Mouse (Mus musculus): Measurements from ENCODE around the gene Tubb2b.

The Tubb2b gene

DNA sequence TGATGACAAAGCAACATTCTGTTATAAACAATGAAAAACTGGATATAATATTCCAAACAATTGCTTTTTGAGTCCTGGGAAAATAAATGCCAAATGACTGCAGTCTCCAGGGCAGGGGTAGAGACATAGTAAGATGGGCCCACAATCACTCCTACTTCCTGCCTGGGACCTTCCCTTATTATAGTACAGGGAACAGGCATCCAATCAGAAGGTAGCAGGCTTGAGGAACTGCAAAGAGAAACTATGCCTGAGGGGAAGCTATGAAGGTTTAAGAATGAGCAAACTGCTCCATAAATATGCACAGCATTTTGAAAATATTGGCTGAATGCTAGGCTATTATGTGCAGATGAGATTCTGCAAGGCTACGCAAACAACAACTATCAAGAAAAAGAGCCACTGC is 23.3 kb downstream of the Tubb2b start:
- DNase-seq (ENCODE audit: low read depth) = no peak

GRCm38 (mm10) chr13:34106256-34106655 is 24.0 kb downstream of the Tubb2b start:
- no peak for DNase-seq (ENCODE audit: low read depth)

- no peak for DNase-seq (ENCODE audit: low read depth)
Observed at GRCm38 (mm10) chr13:34105364-34105763, 24.9 kb downstream of the Tubb2b start.

GRCm38 (mm10) chr13:34101908-34102307 is 28.4 kb downstream of the Tubb2b start:
- DNase-seq (ENCODE audit: low read depth) = no peak

DNA sequence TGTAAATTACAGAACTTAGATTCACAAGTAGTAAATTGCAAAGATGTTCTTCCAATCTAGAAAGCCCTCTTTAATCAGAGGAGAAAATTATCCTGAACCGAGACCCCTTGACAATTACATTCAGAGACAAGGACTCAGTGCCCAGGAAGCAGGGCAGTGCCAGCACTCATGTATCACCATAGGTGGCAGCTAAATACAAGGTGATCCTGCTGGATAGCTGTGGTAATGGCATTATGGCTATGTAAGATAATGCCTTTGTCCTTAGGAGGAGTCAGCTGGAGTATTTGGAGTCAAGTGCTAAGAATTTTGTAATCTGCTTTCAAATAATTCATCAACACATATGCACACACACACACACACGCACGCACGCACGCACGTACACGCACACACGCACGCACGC is 29.0 kb downstream of the Tubb2b start:
- no peak for DNase-seq (ENCODE audit: low read depth)

GRCm38 (mm10) chr13:34100733-34101132 is 29.5 kb downstream of the Tubb2b start:
- no peak for DNase-seq (ENCODE audit: low read depth)

DNA sequence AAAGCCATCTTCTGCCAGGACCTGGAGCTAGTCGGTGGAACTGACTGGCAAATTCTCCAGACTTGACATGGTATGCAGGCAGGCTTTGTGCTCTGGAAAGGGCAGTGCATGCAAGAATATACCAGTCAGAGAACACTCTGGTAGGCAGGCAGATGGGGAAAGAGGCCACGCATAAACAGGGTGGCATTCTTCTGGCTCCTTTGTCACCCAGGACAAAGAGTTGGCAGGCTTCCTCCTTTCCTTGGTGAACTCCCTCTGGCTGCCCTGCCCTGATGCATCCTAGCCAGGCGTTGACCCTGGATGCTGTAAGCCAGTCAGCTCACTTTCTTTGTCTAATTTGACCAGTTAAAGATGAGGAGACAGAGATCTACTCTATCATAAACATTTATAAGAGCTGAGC is 33.2 kb downstream of the Tubb2b start:
- no peak for DNase-seq (ENCODE audit: low read depth)

- DNase-seq (ENCODE audit: low read depth) = no peak
Observed at GRCm38 (mm10) chr13:34096455-34096854, 33.8 kb downstream of the Tubb2b start.

DNA sequence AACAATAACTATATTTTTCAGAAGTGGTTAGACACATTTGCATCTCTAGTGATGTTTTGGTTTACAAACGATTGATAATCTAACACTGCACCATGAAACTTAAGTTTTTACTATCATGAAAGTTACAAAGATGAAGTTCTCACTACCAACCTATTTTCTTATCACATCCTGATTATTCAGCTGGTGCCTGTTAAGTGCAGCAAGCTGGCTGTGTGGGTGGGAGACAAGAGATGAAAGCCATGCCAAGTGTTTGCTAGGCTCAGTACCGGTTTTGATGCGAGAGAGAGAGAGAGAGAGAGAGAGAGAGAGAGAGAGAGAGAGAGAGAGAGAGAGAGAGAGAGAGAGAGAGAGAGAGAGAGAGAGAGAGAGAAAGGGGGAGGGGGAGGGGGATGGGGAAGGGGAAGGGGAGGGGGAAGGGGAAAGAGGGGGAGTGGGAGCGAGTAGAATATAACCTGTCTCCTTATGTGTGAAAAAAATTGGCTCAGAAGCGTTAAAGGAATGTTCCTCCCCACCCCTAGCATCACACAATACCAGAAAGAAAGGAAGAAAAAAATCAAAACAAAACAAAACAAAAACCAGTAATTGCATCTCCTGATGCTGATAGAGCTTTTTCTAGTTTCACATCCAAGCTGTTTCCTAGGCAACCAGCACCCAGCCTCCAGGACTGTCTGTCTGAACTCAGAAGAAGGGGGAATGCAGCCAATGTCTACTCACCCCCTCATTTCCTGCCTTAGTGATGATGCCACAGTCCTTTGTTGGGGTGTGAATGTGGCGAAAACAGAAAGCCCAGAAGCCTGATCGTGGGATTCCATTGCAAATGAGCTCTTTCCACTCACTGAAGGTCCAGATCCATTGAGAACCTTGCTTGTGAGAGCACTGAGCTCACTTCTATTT is 34.5 kb downstream of the Tubb2b start:
- DNase-seq (ENCODE audit: low read depth) = peak; percentile 53

DNA sequence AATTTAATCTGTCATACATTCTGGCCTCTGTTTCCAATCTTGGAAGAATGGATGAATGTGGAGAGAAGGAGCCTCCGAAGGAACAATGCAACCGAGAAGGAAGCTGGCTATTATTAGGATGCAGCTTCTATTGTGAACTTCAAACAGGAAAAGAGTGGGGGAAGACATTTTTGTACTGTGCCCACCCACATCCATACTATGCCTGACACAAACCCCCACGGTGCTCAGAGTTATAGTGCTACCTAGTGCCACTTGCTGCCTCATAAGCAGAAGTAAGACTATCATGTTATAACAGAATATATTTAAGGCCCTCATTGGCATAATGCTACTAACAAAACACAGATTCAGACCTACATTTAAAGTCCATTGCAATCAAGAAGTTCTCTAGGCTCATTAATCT is 40.9 kb downstream of the Tubb2b start:
- DNase-seq (ENCODE audit: low read depth) = no peak

DNA sequence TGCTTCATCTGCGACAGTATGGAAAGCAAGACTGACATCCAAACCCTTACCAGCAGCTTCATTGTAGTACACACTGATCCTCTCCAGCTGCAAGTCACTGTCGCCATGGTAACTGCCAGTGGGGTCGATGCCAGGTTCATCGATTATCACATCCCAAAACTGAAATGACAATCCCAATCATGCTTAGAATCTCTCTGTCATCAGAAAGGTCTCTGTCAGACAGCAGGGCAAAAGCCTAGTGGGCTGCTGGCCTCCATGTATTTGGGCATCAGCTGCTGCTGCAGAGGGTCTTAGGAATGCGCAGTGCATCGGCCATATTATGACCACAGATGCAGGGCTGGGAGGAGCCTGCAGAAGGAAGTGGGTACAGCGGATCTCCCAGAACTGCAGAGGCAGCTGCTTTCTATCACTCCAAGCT is 41.4 kb downstream of the Tubb2b start:
- DNase-seq (ENCODE audit: low read depth) = no peak

DNA sequence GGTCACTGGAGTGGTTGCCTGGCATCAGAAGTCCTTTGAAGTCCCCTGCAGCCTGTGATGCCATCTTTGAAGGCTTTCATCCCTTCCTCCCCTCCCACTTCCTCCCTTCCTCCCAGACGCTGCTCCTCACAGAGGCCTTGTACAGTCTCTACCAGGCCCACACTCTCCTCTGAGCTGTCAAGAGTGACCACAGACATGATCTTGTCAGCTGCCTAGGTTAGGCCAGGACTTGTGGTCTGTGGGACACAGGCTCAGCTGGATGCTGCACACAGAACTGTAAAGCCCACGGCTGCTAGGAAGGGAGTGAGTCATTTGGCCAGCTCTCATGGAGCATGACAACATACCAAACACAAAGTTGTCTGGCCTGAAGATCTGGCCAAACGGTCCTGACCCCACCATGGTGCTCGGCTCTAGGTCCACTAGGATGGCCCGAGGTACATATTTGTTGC is 42.0 kb downstream of the Tubb2b start:
- peak; percentile 62 for DNase-seq (ENCODE audit: low read depth)

DNA sequence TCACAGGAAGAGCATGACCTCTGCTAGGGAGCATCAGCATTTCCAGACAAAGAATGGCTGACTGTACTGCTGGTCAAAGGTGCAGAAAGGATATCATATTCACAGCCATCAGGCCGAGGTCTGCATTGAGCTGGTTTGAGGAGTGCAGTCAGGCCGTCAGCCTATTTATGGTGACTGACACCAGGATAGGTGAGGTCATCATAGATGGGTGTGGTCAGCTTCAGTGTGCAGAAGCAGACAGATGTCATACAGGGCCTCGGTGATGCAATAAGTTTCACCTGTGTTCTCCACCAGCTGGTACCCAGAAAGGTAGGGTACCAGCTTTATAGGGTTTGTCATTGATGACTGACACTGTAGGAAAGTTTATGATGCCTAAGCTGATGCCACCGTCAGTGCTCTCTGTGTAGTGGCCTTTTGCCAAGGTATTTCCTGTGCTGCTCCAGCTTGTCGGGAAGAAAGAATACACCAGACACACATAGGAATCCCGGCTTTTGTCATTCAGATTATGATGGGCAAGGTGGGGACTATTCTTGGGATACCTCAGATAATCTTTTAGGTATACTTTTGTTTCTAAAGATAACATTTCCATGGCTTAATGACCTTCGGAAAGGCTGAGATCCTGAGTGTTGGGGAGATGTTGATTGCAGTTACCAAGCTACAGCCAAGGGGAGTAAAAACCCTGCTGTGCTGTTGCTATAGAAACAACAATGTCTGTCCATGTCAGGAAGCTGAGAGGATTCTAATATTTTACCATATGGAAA is 43.0 kb downstream of the Tubb2b start:
- no peak for DNase-seq (ENCODE audit: low read depth)

DNA sequence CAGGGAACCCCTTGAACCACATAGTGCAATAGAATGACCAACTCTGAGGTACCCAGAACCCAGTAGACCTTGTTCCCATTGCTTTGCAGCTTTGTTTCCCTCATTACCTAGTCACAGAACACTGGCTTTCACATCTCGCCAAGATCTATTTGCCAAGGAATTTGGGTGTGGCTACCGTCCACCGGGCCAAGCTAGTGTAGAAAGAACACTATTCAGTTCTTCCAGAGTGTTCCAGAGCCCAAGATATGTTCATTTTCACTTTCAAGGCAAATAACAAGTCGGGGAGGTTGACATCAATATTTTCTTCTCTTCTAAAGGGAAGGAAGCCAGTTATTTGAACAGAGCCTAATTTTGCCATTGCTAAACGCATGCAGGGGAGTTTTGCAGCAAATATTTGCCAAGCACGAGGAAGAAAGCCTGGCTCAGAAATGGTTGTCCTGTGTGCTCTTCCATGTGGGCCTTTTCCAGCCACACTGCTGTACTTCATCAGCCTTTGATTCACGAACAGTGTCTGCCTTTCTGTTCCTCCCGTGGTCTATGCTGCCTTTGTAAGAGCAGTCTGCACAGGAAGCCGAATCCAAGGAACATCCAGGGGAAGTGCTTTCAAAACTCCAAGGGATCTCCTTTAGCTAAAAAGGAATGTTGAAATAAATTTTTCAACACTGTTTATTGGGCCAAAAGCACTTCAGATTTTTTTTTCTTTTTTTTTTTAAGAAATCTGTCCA is 46.1 kb downstream of the Tubb2b start:
- peak; percentile 67 for DNase-seq (ENCODE audit: low read depth)

- DNase-seq (ENCODE audit: low read depth) = no peak
Observed at GRCm38 (mm10) chr13:34081926-34082325, 48.3 kb downstream of the Tubb2b start.

GRCm38 (mm10) chr13:34079801-34080200 is 50.5 kb downstream of the Tubb2b start:
- peak; percentile 63 for DNase-seq (ENCODE audit: low read depth)

GRCm38 (mm10) chr13:34078500-34079280 is 51.6 kb downstream of the Tubb2b start:
- peak; percentile 47 for DNase-seq (ENCODE audit: low read depth)

DNA sequence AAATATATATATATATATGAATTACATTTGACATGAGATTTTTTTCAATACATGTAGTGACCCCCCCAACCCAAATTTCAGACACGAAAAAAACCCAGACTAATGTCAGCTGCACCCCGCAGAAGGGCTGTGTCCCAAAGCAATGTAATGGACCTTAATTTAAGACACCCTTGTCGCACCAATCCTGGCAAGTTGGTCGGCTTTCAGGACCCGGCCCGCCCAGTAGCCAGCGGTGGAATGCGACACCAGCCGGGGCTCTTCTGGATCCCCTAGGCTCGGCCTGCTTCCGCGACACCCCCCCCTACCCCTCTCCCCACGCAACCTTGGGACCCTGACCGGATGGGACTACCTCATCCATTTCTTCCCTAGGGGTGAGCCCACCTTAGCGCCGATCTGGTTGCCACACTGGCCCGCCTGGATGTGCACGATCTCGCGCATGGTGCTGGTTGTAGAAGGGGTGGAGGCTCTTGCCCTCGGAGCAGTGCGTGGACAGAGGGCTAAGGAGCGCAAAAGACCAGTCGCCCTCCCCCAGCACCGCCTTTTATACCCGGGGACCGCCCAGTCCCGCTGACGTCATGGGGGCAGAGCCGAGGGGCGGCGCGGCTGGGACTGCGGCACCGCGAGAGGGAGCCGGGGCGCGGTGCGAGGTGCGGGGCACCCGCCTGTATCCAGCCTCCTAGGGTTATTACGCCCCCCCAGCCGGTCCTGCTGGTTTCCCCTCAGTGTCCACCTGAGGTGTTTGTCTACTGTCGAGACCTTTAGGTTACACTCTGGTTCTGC is 52.6 kb downstream of the Tubb2b start, which contains the start of gene Tubb2a:
Tubb2a (minus strand) TSS at position 516 of the 780 bp plus-strand sequence.
- peak; percentile 95 for DNase-seq (ENCODE audit: low read depth)
